Mouse (Mus musculus): Measurements from ENCODE around the gene Eva1b. TPM values are rescaled to one million over a fixed set of nuclear protein-coding genes. Genes with fewer than 3 reads are reported as not detected.

The Eva1b gene
- polyA plus RNA-seq, 1 experiment from 2014 or later: 10.0 TPM

DNA sequence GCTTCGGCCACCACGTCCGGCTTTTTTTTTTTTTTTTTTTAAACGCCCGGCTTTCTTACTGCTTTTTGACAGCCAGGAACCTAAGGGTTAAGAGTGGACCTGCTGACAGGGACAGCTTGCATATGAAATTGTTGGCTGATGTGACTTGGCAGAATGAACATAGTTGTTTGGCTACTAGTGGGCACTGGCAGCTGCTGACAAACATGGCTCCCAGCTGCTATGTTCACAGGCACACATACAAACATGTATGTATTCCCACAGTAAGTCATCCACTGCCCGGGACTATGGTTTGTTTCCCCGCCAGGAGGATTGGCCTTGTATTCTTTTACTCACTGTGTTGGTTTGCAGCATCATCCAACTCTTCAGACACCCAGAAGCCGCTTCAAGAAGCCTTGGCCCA, 30.4 kb upstream of the Eva1b start:
- no peak overlapping the region for H3K9ac ChIP-seq (ENCODE audit: low read depth, low read length)
- 0 out of 2 replicates have a peak, but pooled peaks cover 4% of the 10 kb centered on the region for H3K9me3 ChIP-seq (replicated peaks; ENCODE audit: control insufficient read depth, low read length, poor library complexity, severe bottlenecking)
- H3K36me3 ChIP-seq (ENCODE audit: control insufficient read depth, insufficient read depth, low read length): peaks cover 7% of the 10 kb centered on the region; the same call in 1 of the 2 replicates
- WGBS: 81% methylated on average over 8 of the region's 8 CpGs
- no peaks in the 10 kb centered on the region for H3K27me3 ChIP-seq (ENCODE audit: control insufficient read depth, insufficient read depth, low read depth, low read length)
- no peak overlapping the region for H3K4me3 ChIP-seq (ENCODE audit: low read depth, low read length)
- ATAC-seq: no peak
- peaks cover 2% of the 10 kb centered on the region; the same call in 1 of the 2 replicates for H3K4me1 ChIP-seq (ENCODE audit: control insufficient read depth, insufficient read depth, low read length)
- H3K27ac ChIP-seq (ENCODE audit: low read length): no peak overlapping the region
- H3K4me2 ChIP-seq (ENCODE audit: low read length): no peak overlapping the region

DNA sequence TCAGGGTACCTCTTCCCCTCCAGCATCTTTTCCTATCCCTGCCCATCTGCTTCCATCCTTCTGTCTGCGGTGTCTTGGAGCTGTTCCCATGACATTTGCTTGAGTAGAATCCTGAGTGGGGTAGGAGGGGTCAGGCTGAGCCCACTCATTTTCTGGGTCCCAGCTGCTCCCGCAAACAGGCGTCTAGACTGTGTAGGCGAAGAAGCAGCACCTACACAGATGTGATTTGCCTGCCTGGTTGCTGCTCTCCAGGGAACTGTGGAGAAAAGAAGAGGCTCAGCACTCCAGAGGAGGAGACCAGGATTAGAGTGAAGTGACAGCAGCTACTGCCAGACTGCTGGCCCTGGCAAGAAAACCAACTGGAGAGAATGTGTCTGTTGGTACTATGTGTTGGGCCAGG, 28.9 kb upstream of the Eva1b start:
- no peak overlapping the region for H3K4me2 ChIP-seq (ENCODE audit: low read length)
- H3K9ac ChIP-seq (ENCODE audit: low read depth, low read length): no peak overlapping the region
- peaks cover 7% of the 10 kb centered on the region; the same call in 1 of the 2 replicates for H3K36me3 ChIP-seq (ENCODE audit: control insufficient read depth, insufficient read depth, low read length)
- H3K27me3 ChIP-seq (ENCODE audit: control insufficient read depth, insufficient read depth, low read depth, low read length): no peaks in the 10 kb centered on the region
- no peak for ATAC-seq
- H3K27ac ChIP-seq (ENCODE audit: low read length): no peak overlapping the region
- H3K9me3 ChIP-seq (replicated peaks; ENCODE audit: control insufficient read depth, low read length, poor library complexity, severe bottlenecking): 0 out of 2 replicates have a peak, but pooled peaks cover 4% of the 10 kb centered on the region
- no peak overlapping the region for H3K4me3 ChIP-seq (ENCODE audit: low read depth, low read length)
- WGBS: 77% methylated on average over 4 of the region's 4 CpGs
- H3K4me1 ChIP-seq (ENCODE audit: control insufficient read depth, insufficient read depth, low read length): peaks cover 2% of the 10 kb centered on the region; the same call in 1 of the 2 replicates

DNA sequence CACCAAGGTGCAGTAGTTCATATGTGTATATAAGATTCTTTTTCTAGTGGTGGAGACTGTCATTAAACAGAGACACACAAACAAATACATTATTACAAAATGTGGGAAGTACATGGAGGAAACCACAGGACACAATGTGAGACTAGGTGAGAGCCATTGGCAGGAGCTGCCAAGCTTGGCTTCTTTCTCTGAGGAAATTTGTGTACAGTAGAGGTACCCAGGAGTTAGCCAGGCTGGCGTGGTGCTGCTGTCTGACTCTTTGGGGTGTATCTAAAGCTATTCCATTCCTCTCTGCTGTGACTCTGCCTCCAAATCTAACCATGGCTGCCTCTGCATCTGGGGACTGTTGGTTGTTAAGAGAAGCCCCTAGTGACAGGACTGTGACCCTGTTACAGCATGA, 28.5 kb upstream of the Eva1b start:
- peaks cover 2% of the 10 kb centered on the region; the same call in 1 of the 2 replicates for H3K4me1 ChIP-seq (ENCODE audit: control insufficient read depth, insufficient read depth, low read length)
- no peak overlapping the region for H3K27ac ChIP-seq (ENCODE audit: low read length)
- H3K27me3 ChIP-seq (ENCODE audit: control insufficient read depth, insufficient read depth, low read depth, low read length): no peaks in the 10 kb centered on the region
- H3K9ac ChIP-seq (ENCODE audit: low read depth, low read length): no peak overlapping the region
- peaks cover 7% of the 10 kb centered on the region; the same call in 1 of the 2 replicates for H3K36me3 ChIP-seq (ENCODE audit: control insufficient read depth, insufficient read depth, low read length)
- no peak overlapping the region for H3K4me3 ChIP-seq (ENCODE audit: low read depth, low read length)
- 0 out of 2 replicates have a peak, but pooled peaks cover 4% of the 10 kb centered on the region for H3K9me3 ChIP-seq (replicated peaks; ENCODE audit: control insufficient read depth, low read length, poor library complexity, severe bottlenecking)
- 88% methylated on average over 1 of the region's 1 CpGs for WGBS
- no peak for ATAC-seq
- no peak overlapping the region for H3K4me2 ChIP-seq (ENCODE audit: low read length)

DNA sequence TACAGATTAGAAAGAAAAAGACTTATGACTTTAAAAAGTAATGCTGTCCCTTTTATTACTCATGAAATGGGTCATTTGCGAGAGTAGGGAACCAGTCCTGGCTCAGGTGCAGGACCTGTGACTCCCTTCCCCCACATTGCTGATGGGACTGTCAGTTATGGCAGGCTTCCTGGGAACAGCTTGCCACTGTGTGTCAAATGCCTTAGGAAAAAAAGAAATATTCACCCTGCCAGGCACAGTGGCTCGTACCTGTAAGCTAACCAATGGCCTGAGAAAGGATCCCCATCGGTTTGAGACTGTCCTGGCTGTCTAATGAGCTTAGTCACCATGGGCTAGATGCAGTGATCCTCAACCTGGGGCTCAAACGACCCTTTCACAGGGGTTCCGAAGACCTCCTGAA, 27.5 kb upstream of the Eva1b start:
- Histone ChIP-seq H3K36me3 (ENCODE audit: control insufficient read depth, insufficient read depth, low read length) (peaks cover 13% of the 10 kb centered on the region), H3K27me3 (ENCODE audit: control insufficient read depth, insufficient read depth, low read depth, low read length) (no peaks in the 10 kb centered on the region), H3K4me3 (ENCODE audit: low read depth, low read length) (no peak overlapping the region), H3K4me1 (ENCODE audit: control insufficient read depth, insufficient read depth, low read length) (peaks cover 2% of the 10 kb centered on the region; the same call in 1 of the 2 replicates), H3K27ac (ENCODE audit: low read length) (no peak overlapping the region), H3K4me2 (ENCODE audit: low read length) (no peak overlapping the region), H3K9me3 (replicated peaks; ENCODE audit: control insufficient read depth, low read length, poor library complexity, severe bottlenecking) (0 out of 2 replicates have a peak, but pooled peaks cover 4% of the 10 kb centered on the region), H3K9ac (ENCODE audit: low read depth, low read length) (no peak overlapping the region)
- ATAC-seq: no peak
- 92% methylated on average over 5 of the region's 5 CpGs for WGBS

DNA sequence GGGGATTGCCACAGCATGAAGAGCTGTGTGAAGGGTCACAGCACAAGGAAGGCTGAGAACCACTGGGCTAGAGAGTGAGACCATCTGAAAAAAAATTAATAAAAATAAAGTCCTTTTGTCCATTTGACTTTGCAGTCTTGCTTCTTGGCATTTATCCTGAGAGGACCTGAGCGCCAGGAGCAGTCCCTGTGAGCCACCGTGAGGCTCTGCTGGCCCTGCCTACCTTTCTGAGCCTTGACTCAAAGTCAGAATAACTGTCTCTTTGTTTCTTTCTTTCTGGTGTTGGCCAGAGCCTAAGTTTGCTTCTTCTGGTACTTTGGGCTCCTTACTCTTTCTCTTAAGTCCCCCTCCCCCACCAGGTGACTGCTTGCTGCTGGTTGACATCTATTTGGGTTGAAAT, 27.0 kb upstream of the Eva1b start:
- no peak overlapping the region for H3K4me2 ChIP-seq (ENCODE audit: low read length)
- peaks cover 2% of the 10 kb centered on the region; the same call in 1 of the 2 replicates for H3K4me1 ChIP-seq (ENCODE audit: control insufficient read depth, insufficient read depth, low read length)
- H3K27ac ChIP-seq (ENCODE audit: low read length): no peak overlapping the region
- peaks cover 16% of the 10 kb centered on the region for H3K36me3 ChIP-seq (ENCODE audit: control insufficient read depth, insufficient read depth, low read length)
- no peak for ATAC-seq
- no peak overlapping the region for H3K4me3 ChIP-seq (ENCODE audit: low read depth, low read length)
- H3K9ac ChIP-seq (ENCODE audit: low read depth, low read length): no peak overlapping the region
- no peaks in the 10 kb centered on the region for H3K27me3 ChIP-seq (ENCODE audit: control insufficient read depth, insufficient read depth, low read depth, low read length)
- H3K9me3 ChIP-seq (replicated peaks; ENCODE audit: control insufficient read depth, low read length, poor library complexity, severe bottlenecking): 0 out of 2 replicates have a peak, but pooled peaks cover 4% of the 10 kb centered on the region
- 93% methylated on average over 2 of the region's 2 CpGs for WGBS

DNA sequence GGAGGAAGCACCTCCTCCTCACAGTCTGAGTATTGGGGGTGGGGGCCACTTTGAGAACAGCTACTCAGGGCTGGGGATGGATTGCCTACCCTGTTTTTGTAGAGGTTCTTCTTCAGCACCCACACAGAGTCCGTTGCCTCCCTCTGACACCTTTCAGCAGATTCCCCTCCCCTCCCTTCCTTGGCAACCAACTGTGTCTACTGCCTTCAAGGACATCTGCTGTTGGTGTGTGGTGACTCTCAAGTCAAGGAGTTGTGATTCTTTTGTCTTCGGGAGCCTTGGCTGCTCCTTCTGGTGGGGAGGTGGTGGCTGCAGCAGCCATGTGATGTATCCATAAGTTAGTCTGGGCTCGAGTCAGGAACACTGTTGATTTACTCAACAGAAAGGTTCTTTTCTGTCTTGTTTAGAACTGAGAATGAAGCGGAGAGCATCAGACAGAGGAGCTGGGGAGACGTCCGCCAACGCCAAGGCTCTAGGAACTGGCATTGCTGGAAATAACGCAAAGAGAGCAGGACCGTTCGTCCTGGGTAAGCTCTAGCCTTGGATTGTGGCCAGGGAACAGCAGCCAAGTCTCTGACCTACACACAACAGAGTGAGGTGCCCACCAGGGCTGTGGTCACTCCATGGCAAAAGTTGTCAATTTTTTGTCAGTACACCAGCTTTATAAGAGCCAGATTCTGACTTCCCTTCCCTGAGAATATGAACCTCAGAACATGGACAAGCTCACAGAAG, 24.1 kb upstream of the Eva1b start:
- H3K36me3 ChIP-seq (ENCODE audit: control insufficient read depth, insufficient read depth, low read length): peaks cover 22% of the 10 kb centered on the region
- 83% methylated on average over 10 of the region's 10 CpGs for WGBS
- no peak overlapping the region for H3K9ac ChIP-seq (ENCODE audit: low read depth, low read length)
- no peak overlapping the region for H3K4me3 ChIP-seq (ENCODE audit: low read depth, low read length)
- no peak overlapping the region for H3K4me2 ChIP-seq (ENCODE audit: low read length)
- H3K4me1 ChIP-seq (ENCODE audit: control insufficient read depth, insufficient read depth, low read length): no peaks in the 10 kb centered on the region
- no peaks in the 10 kb centered on the region for H3K27me3 ChIP-seq (ENCODE audit: control insufficient read depth, insufficient read depth, low read depth, low read length)
- ATAC-seq: no peak
- H3K9me3 ChIP-seq (replicated peaks; ENCODE audit: control insufficient read depth, low read length, poor library complexity, severe bottlenecking): 0 out of 2 replicates have a peak, but pooled peaks cover 4% of the 10 kb centered on the region
- no peak overlapping the region for H3K27ac ChIP-seq (ENCODE audit: low read length)

DNA sequence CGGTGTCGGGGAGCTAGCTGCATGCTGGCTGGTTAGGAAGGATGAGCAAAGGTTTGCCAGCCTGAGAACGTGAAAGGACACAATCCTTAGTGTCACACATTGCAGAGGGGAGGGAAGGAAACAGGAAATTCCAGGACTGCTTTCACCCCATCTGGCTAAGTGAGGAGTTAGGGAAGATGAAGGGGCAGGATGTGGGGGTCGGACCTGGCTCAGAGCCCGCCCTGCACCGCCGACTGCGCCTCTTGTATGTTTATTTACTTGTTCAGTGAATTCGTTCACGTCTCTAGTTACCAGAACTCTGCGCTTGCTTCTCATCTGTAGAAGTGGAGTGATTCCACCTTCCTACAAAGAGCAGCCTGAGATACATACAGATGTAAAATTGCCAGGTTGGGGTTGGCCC, 17.0 kb upstream of the Eva1b start:
- Histone ChIP-seq H3K9ac (ENCODE audit: low read depth, low read length) (no peak overlapping the region), H3K36me3 (ENCODE audit: control insufficient read depth, insufficient read depth, low read length) (peaks cover 31% of the 10 kb centered on the region), H3K27ac (ENCODE audit: low read length) (peak overlapping the region; percentile 29; the same call in 1 of the 2 replicates), H3K4me3 (ENCODE audit: low read depth, low read length) (no peak overlapping the region), H3K4me2 (ENCODE audit: low read length) (no peak overlapping the region), H3K4me1 (ENCODE audit: control insufficient read depth, insufficient read depth, low read length) (peaks cover 7% of the 10 kb centered on the region), H3K27me3 (ENCODE audit: control insufficient read depth, insufficient read depth, low read depth, low read length) (no peaks in the 10 kb centered on the region), H3K9me3 (replicated peaks; ENCODE audit: control insufficient read depth, low read length, poor library complexity, severe bottlenecking) (no peaks in the 10 kb centered on the region)
- no peak for ATAC-seq
- WGBS: 87% methylated on average over 11 of the region's 11 CpGs

DNA sequence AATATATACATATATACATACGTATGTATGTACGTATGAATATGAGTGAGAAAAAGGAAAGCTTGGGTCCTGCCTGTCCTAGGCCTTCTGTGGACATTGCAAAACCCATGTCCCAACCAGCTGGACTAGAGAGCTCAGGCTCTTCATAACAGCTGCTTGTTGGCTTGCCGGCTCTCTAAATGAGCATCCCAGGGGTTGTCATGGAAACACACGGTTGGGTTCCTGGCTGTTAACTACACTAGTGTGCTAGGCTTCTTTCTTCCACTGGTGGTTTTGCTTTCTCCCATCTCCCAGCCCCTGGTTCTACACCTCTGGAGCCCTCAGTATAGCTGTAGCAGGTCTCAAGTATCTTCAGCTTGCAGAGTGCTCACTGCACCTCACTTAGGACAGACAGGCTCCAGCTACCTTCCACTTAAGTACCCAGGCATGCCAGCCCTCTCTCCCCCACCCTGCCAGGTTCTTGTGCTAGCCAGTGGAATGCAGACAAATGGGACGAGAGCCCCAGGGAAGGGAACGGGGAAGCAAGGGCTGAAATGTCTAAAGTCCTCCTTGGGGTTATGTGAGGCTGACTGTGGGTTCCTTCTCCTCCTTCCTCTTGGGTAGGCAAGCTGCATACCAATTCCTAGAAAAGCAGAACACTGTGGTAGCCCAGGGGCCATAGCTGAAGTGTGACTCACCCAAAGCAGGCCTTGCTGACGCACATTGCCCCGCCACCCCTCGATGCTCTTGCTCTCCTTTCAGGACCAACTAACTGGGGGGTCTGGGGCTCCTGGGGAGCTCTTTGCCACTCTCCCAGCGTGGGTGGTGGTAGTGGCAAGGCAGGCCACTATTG, 16.0 kb upstream of the Eva1b start:
- ATAC-seq: peak; percentile 70; the same call in 1 of the 2 replicates
- no peak overlapping the region for H3K4me3 ChIP-seq (ENCODE audit: low read depth, low read length)
- peaks cover 7% of the 10 kb centered on the region for H3K4me1 ChIP-seq (ENCODE audit: control insufficient read depth, insufficient read depth, low read length)
- peak overlapping the region; percentile 68 for H3K27ac ChIP-seq (ENCODE audit: low read length)
- H3K27me3 ChIP-seq (ENCODE audit: control insufficient read depth, insufficient read depth, low read depth, low read length): no peaks in the 10 kb centered on the region
- 61% methylated on average over 10 of the region's 10 CpGs for WGBS
- H3K9me3 ChIP-seq (replicated peaks; ENCODE audit: control insufficient read depth, low read length, poor library complexity, severe bottlenecking): no peaks in the 10 kb centered on the region
- no peak overlapping the region for H3K9ac ChIP-seq (ENCODE audit: low read depth, low read length)
- H3K4me2 ChIP-seq (ENCODE audit: low read length): no peak overlapping the region
- H3K36me3 ChIP-seq (ENCODE audit: control insufficient read depth, insufficient read depth, low read length): peaks cover 35% of the 10 kb centered on the region
